Mouse (Mus musculus) MEL (cell line): ENCODE data around the gene Clic1. TPM values are rescaled to one million over a fixed set of nuclear protein-coding genes. Genes with fewer than 3 reads are reported as not detected.

Experiments used
- DNase-seq: peaks from one replicate; pipeline ENCODE4 v3.0.0; 2011; ENCODE audit warnings: low read depth, low spot score
- H3K27ac ChIP-seq: 2 replicates; pipeline ENCODE4 v1.5.1; 2012; ENCODE audit warnings: low read depth, mild to moderate bottlenecking, control low read depth, low read length, moderate library complexity; ENCODE audit not compliant: control insufficient read depth
- H3K27me3 ChIP-seq, 2 experiments: fragments of 150-350 bp in 1 of 2; sonication (generic) in 1 of 2; 2 replicates each; pipeline ENCODE4 v1.6.1; 2012; ENCODE audit warnings: low read length in 2 of 2, mild to moderate bottlenecking in 2 of 2, improper control_type of control experiment in 1 of 2, moderate library complexity in 1 of 2; ENCODE audit not compliant: insufficient read depth in 2 of 2, control insufficient read depth in 1 of 2
- H3K36me3 ChIP-seq, 2 experiments: 2 replicates each; pipeline ENCODE4 v1.6.1; 2012 to 2014; ENCODE audit warnings: low read length in 2 of 2, improper control_type of control experiment in 1 of 2, inconsistent platforms in 1 of 2, mild to moderate bottlenecking in 1 of 2; ENCODE audit not compliant: insufficient read depth in 2 of 2, control insufficient read depth in 1 of 2
- H3K4me1 ChIP-seq, 2 experiments: fragments of 150-350 bp in 1 of 2; sonication (generic) in 1 of 2; 2 replicates each; pipeline ENCODE4 v1.6.1; 2012; ENCODE audit warnings: low read length in 2 of 2, improper control_type of control experiment in 1 of 2, mild to moderate bottlenecking in 1 of 2; ENCODE audit not compliant: insufficient read depth in 2 of 2, control insufficient read depth in 1 of 2
- H3K4me3 ChIP-seq, 2 experiments: fragments of 150-350 bp in 1 of 2; sonication (generic) in 1 of 2; 2 replicates each; pipeline ENCODE4 v1.5.1; 2012; ENCODE audit warnings: low read depth in 2 of 2, low read length in 2 of 2, mild to moderate bottlenecking in 2 of 2, moderate library complexity in 2 of 2, control low read depth in 1 of 2, improper control_type of control experiment in 1 of 2; ENCODE audit not compliant: control insufficient read depth in 1 of 2, insufficient read depth in 1 of 2
- H3K79me2 ChIP-seq: 2 replicates; pipeline ENCODE4 v1.6.1; 2012; ENCODE audit warnings: mild to moderate bottlenecking, low read length, moderate library complexity; ENCODE audit not compliant: control insufficient read depth, poor library complexity, insufficient read depth
- H3K9ac ChIP-seq: 2 replicates; pipeline ENCODE4 v1.6.1; 2012; ENCODE audit warnings: low read depth, mild to moderate bottlenecking, control low read depth, low read length, moderate library complexity; ENCODE audit not compliant: control insufficient read depth, poor library complexity, severe bottlenecking
- H3K9me3 ChIP-seq: fragments of 150-350 bp; sonication (generic); replicated peaks from 2 replicates; pipeline ENCODE4 v1.6.1; 2012; ENCODE audit warnings: mild to moderate bottlenecking, low read length, improper control_type of control experiment, moderate library complexity; ENCODE audit not compliant: insufficient read depth
- CHD1 ChIP-seq: IDR thresholded peaks from 2 replicates; pipeline ENCODE4 v1.6.1; 2012; ENCODE audit warnings: low read depth, mild to moderate bottlenecking, inconsistent platforms, low read length, improper control_type of control experiment
- CHD2 ChIP-seq: IDR thresholded peaks from 2 replicates; pipeline ENCODE4 v1.6.1; 2011; ENCODE audit warnings: low read length, improper control_type of control experiment
- CTCF ChIP-seq, 3 experiments: IDR thresholded peaks in 2 of 3; conservative IDR thresholded peaks in 1 of 3; 2 replicates each; pipeline ENCODE4 v1.5.1; 2011 to 2012; ENCODE audit warnings: low read length in 3 of 3, low read depth in 2 of 3, mild to moderate bottlenecking in 2 of 3, improper control_type of control experiment in 1 of 3, inconsistent platforms in 1 of 3, mixed read lengths in 1 of 3, moderate library complexity in 1 of 3; ENCODE audit not compliant: control insufficient read depth in 1 of 3, insufficient read depth in 1 of 3, poor library complexity in 1 of 3, severe bottlenecking in 1 of 3
- E2F4 ChIP-seq: IDR thresholded peaks from 2 replicates; pipeline ENCODE4 v1.6.1; 2011; ENCODE audit warnings: low read depth, low read length, improper control_type of control experiment, borderline replicate concordance
- EP300 ChIP-seq, 2 experiments: IDR thresholded peaks; 2 replicates each; pipeline ENCODE4 v1.6.1; 2011; ENCODE audit warnings: improper control_type of control experiment in 2 of 2, low read length in 2 of 2, low read depth in 1 of 2, mild to moderate bottlenecking in 1 of 2
- GABPA ChIP-seq: IDR thresholded peaks from 2 replicates; pipeline ENCODE4 v1.6.1; 2012; ENCODE audit warnings: low read depth, mild to moderate bottlenecking, inconsistent platforms, low read length, improper control_type of control experiment, moderate library complexity
- GATA1 ChIP-seq: IDR thresholded peaks from 2 replicates; pipeline ENCODE4 v1.6.1; 2011; ENCODE audit warnings: low read depth, low read length, improper control_type of control experiment
- JUND ChIP-seq: IDR thresholded peaks from 2 replicates; pipeline ENCODE4 v1.6.1; 2011; ENCODE audit warnings: low read depth, mild to moderate bottlenecking, improper control_type of control experiment, low read length
- KAT2A ChIP-seq: conservative IDR thresholded peaks from 2 replicates; pipeline ENCODE4 v1.6.1; 2012; ENCODE audit warnings: low read depth, low read length, improper control_type of control experiment, inconsistent platforms
- MAX ChIP-seq: IDR thresholded peaks from 2 replicates; pipeline ENCODE4 v1.6.1; 2011; ENCODE audit warnings: low read length, improper control_type of control experiment
- MEF2A ChIP-seq: IDR thresholded peaks from 2 replicates; pipeline ENCODE4 v1.6.1; 2014; ENCODE audit warnings: low read depth, mild to moderate bottlenecking, inconsistent platforms, low read length, improper control_type of control experiment; ENCODE audit not compliant: poor library complexity, insufficient replicate concordance, severe bottlenecking; ENCODE audit errors: extremely low read depth
- MYC ChIP-seq: IDR thresholded peaks from 2 replicates; pipeline ENCODE4 v1.6.1; 2011; ENCODE audit warnings: low read depth, mild to moderate bottlenecking, low read length, improper control_type of control experiment, moderate library complexity
- NRF1 ChIP-seq: IDR thresholded peaks from 2 replicates; pipeline ENCODE4 v1.6.1; 2014; ENCODE audit warnings: low read depth, mild to moderate bottlenecking, inconsistent platforms, low read length, improper control_type of control experiment, moderate library complexity; ENCODE audit not compliant: poor library complexity, insufficient read depth, severe bottlenecking
- TAL1 ChIP-seq: IDR thresholded peaks from 2 replicates; pipeline ENCODE4 v1.6.1; 2012; ENCODE audit warnings: mild to moderate bottlenecking, inconsistent platforms, low read length, moderate library complexity, mixed read lengths
- USF1 ChIP-seq: IDR thresholded peaks from 2 replicates; pipeline ENCODE4 v1.6.1; 2014; ENCODE audit warnings: low read depth, mild to moderate bottlenecking, inconsistent platforms, low read length, improper control_type of control experiment, moderate library complexity
- ZC3H11A ChIP-seq: IDR thresholded peaks from 2 replicates; pipeline ENCODE4 v1.6.1; 2012; ENCODE audit warnings: low read depth, mild to moderate bottlenecking, inconsistent platforms, low read length, improper control_type of control experiment
- ZKSCAN1 ChIP-seq: IDR thresholded peaks from 2 replicates; pipeline ENCODE4 v1.6.1; 2012; ENCODE audit warnings: low read depth, mild to moderate bottlenecking, inconsistent platforms, low read length, improper control_type of control experiment, moderate library complexity
- polyA plus RNA-seq, 2 experiments: library from polyadenylated mRNA; stranded (reverse) in 1 of 2; unstranded in 1 of 2; fragments of >175 nt in 1 of 2; fragments of >200 nt in 1 of 2; gene quantifications; 2 replicates each; pipeline versions ENCODE4 v1.2.1 to v1.2.4; 2012; ENCODE audit warnings: low replicate concordance in 2 of 2, low read depth in 1 of 2; ENCODE audit not compliant: insufficient read length in 2 of 2, insufficient read depth in 1 of 2, missing spikeins in 1 of 2
- total RNA-seq: library from RNA; depleted of rRNA; stranded (reverse); fragments of 300-350 nt; gene quantifications from 2 replicates; pipeline ENCODE4 v1.2.3, GENCODE M21; 2012

Clic1 gene
- total and polyA plus RNA-seq, 3 experiments = 309 to 335 (median 333) TPM

DNA sequence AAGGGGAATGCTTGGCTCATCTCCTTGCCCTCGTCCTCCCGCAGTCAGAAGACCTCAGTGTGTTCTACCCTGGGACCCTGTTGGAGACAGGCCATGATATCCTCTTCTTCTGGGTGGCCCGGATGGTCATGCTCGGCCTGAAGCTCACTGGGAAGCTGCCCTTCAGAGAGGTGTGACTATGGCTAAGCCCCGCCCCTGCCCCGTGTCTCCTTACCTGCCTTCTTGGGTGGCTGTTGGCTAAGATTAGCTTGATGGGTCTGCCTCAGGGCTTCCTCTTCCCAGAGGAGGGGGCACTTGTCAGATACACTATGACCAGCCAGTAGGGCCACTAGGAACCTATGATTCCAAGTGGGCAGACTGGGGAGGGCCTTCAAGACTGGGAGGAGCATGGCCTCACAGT lies 36.5 kb upstream of the Clic1 start:
- Histone ChIP-seq H3K79me2 (peaks cover 1% of the 10 kb centered on the region; the same call in 1 of the 2 replicates), H3K9me3 (no peaks in the 10 kb centered on the region), H3K9ac (no peak overlapping the region), H3K36me3 (peaks cover 6 to 9% of the 10 kb centered on the region in 2 experiments), H3K27me3 (no peaks in the 10 kb centered on the region), H3K4me1 (peaks cover 0 to 12% of the 10 kb centered on the region in 2 experiments; a peak in 3 of 4 replicates), H3K4me3 (no peak overlapping the region), H3K27ac (no peak overlapping the region)
- DNase-seq = no peak
- TF ChIP-seq USF1 (no peak), CTCF (IDR thresholded peaks at IDR 0.05 in 2 of 3, conservative IDR thresholded peaks at IDR 0.05 in 1 of 3; ENCODE audit: control insufficient read depth in 1 of 3, insufficient read depth in 1 of 3, low read depth in 2 of 3, low read length in 3 of 3, poor library complexity in 1 of 3, severe bottlenecking in 1 of 3) (no peak), MEF2A (no peak), CHD2 (no peak), EP300 (IDR thresholded peaks at IDR 0.05; ENCODE audit: low read depth in 1 of 2, low read length in 2 of 2) (no peak), E2F4 (no peak), TAL1 (no peak), CHD1 (no peak), MAX (no peak), KAT2A (no peak), ZKSCAN1 (no peak)

DNA sequence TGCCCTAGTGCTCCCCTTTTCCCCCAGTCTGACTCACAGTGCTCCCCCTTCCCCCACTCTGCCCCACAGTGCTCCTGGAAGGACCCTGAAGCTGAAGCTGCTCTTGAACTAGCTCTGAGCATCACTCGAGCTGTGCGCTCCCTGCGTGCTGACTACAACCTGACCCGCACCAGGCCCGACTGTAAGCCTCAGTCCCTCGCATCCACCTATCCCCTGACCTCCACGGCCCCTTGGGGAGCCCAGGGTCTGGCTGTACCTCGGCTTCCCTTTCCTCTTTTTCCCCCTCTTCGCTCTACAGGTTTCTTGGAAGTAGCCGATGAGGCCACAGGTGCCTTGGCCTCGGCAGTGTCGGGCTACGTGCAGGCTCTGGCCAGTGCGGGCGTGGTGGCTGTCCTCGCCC lies 34.5 kb upstream of the Clic1 start:
- Histone ChIP-seq H3K36me3 (peaks cover 0 to 9% of the 10 kb centered on the region in 2 experiments; a peak in 3 of 4 replicates), H3K4me1 (peaks cover 0 to 13% of the 10 kb centered on the region in 2 experiments; a peak in 3 of 4 replicates), H3K27me3 (no peaks in the 10 kb centered on the region), H3K9ac (no peak overlapping the region), H3K9me3 (no peaks in the 10 kb centered on the region), H3K4me3 (no peak overlapping the region), H3K79me2 (no peaks in the 10 kb centered on the region), H3K27ac (no peak overlapping the region)
- no peak for TF ChIP-seq GATA1
- no peak for TF ChIP-seq GABPA
- TF ChIP-seq MYC = no peak
- no peak for TF ChIP-seq NRF1
- TF ChIP-seq TAL1 = no peak
- TF ChIP-seq JUND = no peak
- TF ChIP-seq ZC3H11A = no peak
- DNase-seq = no peak
